Mouse (Mus musculus) thymus, adult 2 months (tissue): ENCODE measurements around the gene Xpnpep3. TPM values are rescaled to one million over a fixed set of nuclear protein-coding genes. Genes with fewer than 3 reads are reported as not detected.
"Not testable (repeated sequence)": the region's sequence is repeated elsewhere in the genome, so short reads cannot be mapped to it uniquely, and the experiment has no call there.

Source experiments
- DNase-seq: peaks from one replicate; pipeline ENCODE4 v3.0.0; 2021
- H3K27ac ChIP-seq: fragments of 200-500 bp; 2 replicates; pipeline ENCODE4 v1.5.1; 2012; ENCODE audit warnings: low read length, control low read depth; ENCODE audit not compliant: control insufficient read depth, insufficient read depth
- H3K27me3 ChIP-seq: fragments of 200-500 bp; 2 replicates; pipeline ENCODE4 v1.6.1; 2012; ENCODE audit warnings: mild to moderate bottlenecking, low read length, moderate library complexity, mixed read lengths; ENCODE audit not compliant: control insufficient read depth, insufficient read depth
- H3K36me3 ChIP-seq: fragments of 200-500 bp; 2 replicates; pipeline ENCODE4 v1.6.1; 2012; ENCODE audit warnings: mild to moderate bottlenecking, low read length, moderate library complexity; ENCODE audit not compliant: control insufficient read depth, insufficient read depth
- H3K4me1 ChIP-seq: fragments of 200-500 bp; replicated peaks from 2 replicates; pipeline ENCODE4 v1.6.1; 2012; ENCODE audit warnings: low read length; ENCODE audit not compliant: control insufficient read depth, insufficient read depth
- H3K4me3 ChIP-seq: fragments of 200-500 bp; 2 replicates; pipeline ENCODE4 v1.5.1; 2012; ENCODE audit warnings: mild to moderate bottlenecking, low read length, control low read depth, moderate library complexity; ENCODE audit not compliant: control insufficient read depth, insufficient read depth
- CTCF ChIP-seq: fragments of 200-500 bp; IDR thresholded peaks from 2 replicates; pipeline ENCODE4 v1.5.1; 2012; ENCODE audit warnings: mild to moderate bottlenecking, control low read depth, low read length, moderate library complexity, borderline replicate concordance; ENCODE audit not compliant: control insufficient read depth, poor library complexity, insufficient read depth; ENCODE audit errors: extremely low read depth
- POLR2A ChIP-seq: fragments of 200-500 bp; IDR thresholded peaks from 2 replicates; pipeline ENCODE4 v1.6.1; 2012; ENCODE audit warnings: mild to moderate bottlenecking, low read length, control low read depth, moderate library complexity; ENCODE audit not compliant: control insufficient read depth, poor library complexity, insufficient read depth; ENCODE audit errors: extremely low read depth
- WGBS: fragments of 180-500 bp; shearing (Covaris S2); methylation state at CpG from one replicate; pipeline ENCODE4 v1.1.7; 2018; 5-methylcytosine and 5-hydroxymethylcytosine counted together
- polyA plus RNA-seq: library from polyadenylated mRNA; depleted of rRNA; stranded (reverse); fragments of >200 nt; gene quantifications from 2 replicates; pipeline ENCODE4 v1.2.3, GENCODE M21; 2012

Gene Xpnpep3
- polyA plus RNA-seq, 1 experiment = 15.9 TPM

DNA sequence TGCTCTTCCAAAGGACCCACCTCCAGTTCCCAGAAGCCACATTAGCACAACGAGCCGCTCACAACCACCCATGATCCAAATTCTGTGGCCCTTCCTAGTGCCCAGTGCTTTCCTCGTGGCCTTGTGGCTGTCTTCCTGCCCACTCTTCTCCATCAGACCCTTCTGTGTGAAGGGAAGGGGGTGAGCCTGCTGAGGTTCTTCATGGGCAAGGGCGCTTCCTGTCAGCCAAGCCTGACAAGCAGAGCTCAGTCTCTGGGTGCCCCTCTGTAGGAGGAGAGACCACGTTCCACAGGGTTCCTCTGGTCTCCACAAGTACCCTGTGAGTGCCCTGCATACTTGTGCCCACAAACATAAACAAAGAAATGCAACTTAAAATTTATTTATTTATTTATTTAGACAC lies 72.3 kb downstream of the Xpnpep3 start:
- no peaks in the 10 kb centered on the region for H3K27me3 ChIP-seq
- no peaks in the 10 kb centered on the region for H3K4me1 ChIP-seq
- no peak overlapping the region for H3K4me3 ChIP-seq
- no peak for TF ChIP-seq CTCF
- no peak for TF ChIP-seq POLR2A
- no peak overlapping the region for H3K27ac ChIP-seq
- peaks cover 46% of the 10 kb centered on the region for H3K36me3 ChIP-seq
- WGBS = 96% methylated on average over 5 of the region's 5 CpGs
- no peak for DNase-seq

DNA sequence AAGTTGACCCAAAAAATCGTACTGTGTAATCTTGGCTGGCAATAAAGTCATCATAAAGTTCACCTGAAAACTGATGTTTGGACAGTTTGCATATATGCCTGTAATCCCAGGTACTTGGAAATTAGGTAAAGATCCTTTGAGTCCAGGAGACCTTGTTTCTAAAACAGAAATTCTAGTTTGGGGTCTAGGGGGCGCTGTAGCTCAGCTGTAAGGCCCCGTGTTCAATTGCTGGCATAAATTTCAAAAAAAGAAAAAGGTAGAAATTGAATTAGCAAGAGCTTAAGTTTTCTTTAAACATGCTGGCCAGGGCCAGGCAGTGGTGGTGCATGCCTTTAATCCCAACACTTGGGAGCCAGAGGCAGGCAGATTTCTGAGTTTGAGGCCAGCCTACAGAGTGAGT lies 75.7 kb downstream of the Xpnpep3 start:
- peaks cover 45% of the 10 kb centered on the region for H3K36me3 ChIP-seq
- peaks cover 3% of the 10 kb centered on the region for H3K4me1 ChIP-seq
- no peaks in the 10 kb centered on the region for H3K27me3 ChIP-seq
- peak; percentile 39 for DNase-seq
- H3K4me3 ChIP-seq = no peak overlapping the region
- no peak for TF ChIP-seq CTCF
- TF ChIP-seq POLR2A = no peak
- WGBS = 57% methylated on average over 3 of the region's 3 CpGs
- H3K27ac ChIP-seq = no peak overlapping the region

DNA sequence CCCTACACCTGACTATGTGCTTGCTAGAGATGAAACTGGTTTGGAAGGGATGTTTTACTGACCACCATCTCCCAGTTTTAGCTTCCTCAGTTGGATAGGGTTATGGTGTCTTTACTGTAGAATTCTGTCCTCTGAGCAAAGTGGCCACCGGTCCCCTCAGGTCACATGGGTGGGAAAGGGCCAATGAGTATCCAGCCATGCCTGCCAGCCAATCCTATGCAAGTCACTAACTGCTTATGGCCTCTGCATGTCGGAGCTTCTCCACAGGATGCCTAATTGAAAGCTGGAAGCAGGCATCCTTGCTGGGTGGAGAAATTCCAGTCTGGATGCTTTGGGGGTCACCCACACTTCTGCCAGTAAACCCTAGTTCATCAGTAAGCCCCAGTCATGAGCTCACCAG lies 76.7 kb downstream of the Xpnpep3 start:
- no peak for TF ChIP-seq CTCF
- TF ChIP-seq POLR2A = no peak
- Histone ChIP-seq H3K4me3 (no peak overlapping the region), H3K36me3 (peaks cover 38% of the 10 kb centered on the region), H3K4me1 (peaks cover 8% of the 10 kb centered on the region), H3K27me3 (no peaks in the 10 kb centered on the region), H3K27ac (no peak overlapping the region)
- 65% methylated on average over 2 of the region's 2 CpGs for WGBS
- DNase-seq = no peak

DNA sequence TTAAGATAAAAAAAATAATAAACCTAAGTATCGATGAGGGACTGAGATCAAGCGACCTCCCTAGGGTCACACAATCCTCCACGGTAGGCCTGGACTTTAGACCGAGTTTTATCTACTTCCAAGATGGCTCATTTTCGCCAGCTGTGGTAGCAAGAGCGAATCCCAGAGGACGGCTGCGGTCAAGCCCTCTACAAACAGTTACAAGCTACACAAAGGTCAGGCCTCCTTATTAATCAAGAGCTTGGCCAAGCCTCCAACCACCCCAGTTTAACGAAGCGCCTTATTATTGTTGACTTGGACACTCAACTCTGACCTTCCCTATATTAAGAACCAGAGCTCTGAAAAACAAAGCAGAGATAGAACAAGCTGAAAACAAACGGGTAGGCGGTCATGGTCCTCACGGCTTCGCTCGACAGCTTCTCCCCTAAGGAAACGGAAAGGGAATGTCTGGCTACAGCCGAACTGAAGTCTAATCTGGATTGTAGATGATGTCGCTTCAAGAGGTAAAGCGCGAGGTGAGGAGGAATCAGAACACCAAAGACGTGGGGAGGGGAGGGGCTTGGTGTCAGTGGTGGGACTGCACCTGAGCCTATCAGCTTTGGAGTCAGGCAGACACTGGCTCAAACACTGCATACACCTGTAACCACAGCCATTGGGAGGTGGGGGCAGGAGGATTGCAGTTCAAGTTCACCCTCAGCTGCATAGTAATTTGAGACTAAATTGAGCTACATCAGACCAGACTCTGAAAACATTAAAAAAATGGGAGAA lies 79.7 kb downstream of the Xpnpep3 start:
- H3K4me3 ChIP-seq = no peak overlapping the region
- TF ChIP-seq CTCF = no peak
- TF ChIP-seq POLR2A = no peak
- no peak overlapping the region for H3K27ac ChIP-seq
- peaks cover 8% of the 10 kb centered on the region for H3K36me3 ChIP-seq
- no peaks in the 10 kb centered on the region for H3K27me3 ChIP-seq
- DNase-seq = no peak
- 88% methylated on average over 21 of the region's 21 CpGs for WGBS
- H3K4me1 ChIP-seq = peaks cover 10% of the 10 kb centered on the region

DNA sequence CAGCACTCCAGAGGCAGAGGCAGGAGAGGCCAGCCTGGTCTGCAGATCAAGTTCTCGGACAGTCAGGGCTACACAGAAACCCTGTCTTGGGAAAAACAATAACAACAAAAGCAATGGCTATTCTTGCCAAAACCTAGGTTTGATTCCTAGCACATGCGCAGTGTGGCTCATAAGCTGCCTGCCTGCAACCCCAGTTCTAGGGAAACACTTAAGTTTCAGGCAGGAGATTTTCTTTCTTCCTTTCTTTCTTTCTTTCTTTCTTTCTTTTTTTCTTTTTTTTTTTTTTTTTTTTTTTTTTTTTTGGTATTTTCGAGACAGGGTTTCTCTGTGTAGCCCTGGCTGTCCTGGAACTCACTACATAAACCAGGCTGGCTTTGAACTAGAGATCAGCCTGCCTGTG lies 80.3 kb downstream of the Xpnpep3 start:
- not testable (repeated sequence) for DNase-seq, H3K27me3 ChIP-seq, H3K4me3 ChIP-seq, H3K27ac ChIP-seq, H3K4me1 ChIP-seq, H3K36me3 ChIP-seq
- 80% methylated on average over 3 of the region's 3 CpGs for WGBS

DNA sequence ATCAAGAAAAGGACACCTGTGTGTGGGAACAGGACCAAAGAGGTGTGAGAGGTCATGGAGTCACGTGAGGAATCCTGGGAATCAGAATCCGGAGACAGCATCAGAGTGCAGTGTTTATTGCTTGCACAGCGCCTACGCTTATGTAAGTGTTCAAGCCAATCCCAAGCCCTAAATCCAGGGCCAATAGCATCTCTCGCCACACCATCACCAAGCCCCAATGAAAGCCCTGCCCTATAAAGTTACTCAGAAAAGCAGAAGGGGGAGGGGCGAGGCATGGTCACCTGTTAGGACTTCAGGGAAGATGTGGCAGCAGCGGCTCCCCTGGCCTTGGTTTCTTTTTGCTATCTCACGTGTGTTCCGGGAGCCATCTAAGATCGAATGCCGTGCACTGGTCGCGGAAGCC lies 81.0 kb downstream of the Xpnpep3 start:
- no peak for TF ChIP-seq POLR2A
- TF ChIP-seq CTCF = no peak
- WGBS = 15% methylated on average over 13 of the region's 13 CpGs
- Histone ChIP-seq H3K36me3 (no peaks in the 10 kb centered on the region), H3K4me1 (peaks cover 10% of the 10 kb centered on the region), H3K27me3 (no peaks in the 10 kb centered on the region), H3K4me3 (peak overlapping the region; percentile 54), H3K27ac (no peak overlapping the region)
- peak; percentile 27 for DNase-seq

DNA sequence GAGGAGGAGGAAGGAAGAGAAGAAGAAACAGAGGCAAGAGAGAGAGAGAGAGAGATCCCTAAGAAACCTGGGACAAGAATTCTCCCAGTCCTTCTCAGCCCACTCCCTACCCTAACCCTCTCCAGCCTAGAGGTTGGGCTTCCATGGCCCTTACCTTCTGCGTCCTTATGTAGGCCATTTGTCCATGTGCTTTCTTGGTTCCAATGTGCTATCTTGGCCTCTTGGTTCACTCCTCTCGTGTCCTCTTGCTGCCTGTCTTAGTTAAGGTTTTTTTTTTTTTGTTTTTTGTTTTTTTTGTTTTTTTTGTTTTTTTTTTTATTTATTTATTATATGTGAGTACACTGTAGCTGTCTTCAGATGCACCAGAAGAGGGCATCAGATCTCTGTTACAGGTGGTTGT lies 83.0 kb downstream of the Xpnpep3 start:
- Histone ChIP-seq H3K4me3 (no peak overlapping the region), H3K27ac (no peak overlapping the region), H3K36me3 (no peaks in the 10 kb centered on the region), H3K27me3 (no peaks in the 10 kb centered on the region), H3K4me1 (peaks cover 10% of the 10 kb centered on the region)
- WGBS = 89% methylated on average over 2 of the region's 2 CpGs
- TF ChIP-seq POLR2A (no peak), CTCF (no peak)
- DNase-seq = no peak
